In the genomic region with DNA sequence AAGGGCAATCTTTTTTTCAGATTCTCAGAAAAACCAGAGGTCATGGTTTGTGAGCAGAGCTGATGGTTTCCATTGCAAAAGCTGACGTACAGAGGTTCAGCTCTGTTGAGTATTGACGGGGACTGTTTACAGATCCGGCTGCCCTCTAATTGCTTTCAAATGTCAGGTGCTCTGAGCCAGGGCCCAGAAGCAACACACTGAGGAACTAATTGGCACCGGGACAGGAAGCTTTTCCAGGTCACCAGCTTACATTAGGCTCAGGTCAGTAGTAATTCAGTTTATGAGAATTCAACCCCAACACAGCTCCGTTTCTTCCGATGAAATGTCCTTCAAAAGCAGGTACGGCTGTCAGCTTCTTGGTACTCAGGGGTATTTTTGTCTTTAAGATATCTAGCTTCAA, we compare ENCODE assay signal across 12 mouse cellular contexts.
DNase-seq lines count a peak whose midpoint lies in the region; ATAC-seq lines count a peak whose summit lies in the region.
"Had no signal": no experiment of that assay in that cellular context is flagged by ENCODE, and none has a peak within 500 bp of the region (broad histone marks: within the 10 kb centered on the region; RNA-seq: fewer than 3 reads in every experiment).

No protein-coding gene starts in this region.

- no peak overlapping the region for H3K4me2 ChIP-seq in hindbrain, embryonic 16.5 days (ENCODE audit: low read length)
- H3K4me2 ChIP-seq: heart, embryonic 15.5 days; lung, embryonic 14.5 days had no signal

- ATAC-seq in hindbrain, embryonic 16.5 days, result peak; percentile 61
- no peak for ATAC-seq in inflammation-experienced regulatory T-cells, adult 6 months
- ATAC-seq: forebrain, embryonic 16.5 days had no signal

- peak; percentile 19 for DNase-seq in left cerebral cortex, postnatal 4 days
- DNase-seq in left cerebral cortex, adult 9 months (ENCODE audit: low spot score in 2 of 2), result no peak
- peak; percentile 10 for DNase-seq in cerebellum, adult 9-10 months
- peak; percentile 2 to 6 for DNase-seq in kidney, postnatal 4 days
- DNase-seq in thymus, adult 18-20 months, result no peak
- DNase-seq: lung, embryonic 14.5 days; right cerebral cortex, postnatal 14 days; thymus, adult 2 months had no signal

- no peaks in the 10 kb centered on the region for H3K36me3 ChIP-seq in hindbrain, embryonic 16.5 days (ENCODE audit: control insufficient read depth, insufficient read depth, low read length)
- H3K36me3 ChIP-seq: heart, embryonic 15.5 days had no signal

- no peak overlapping the region for H3K4me3 ChIP-seq in hindbrain, embryonic 16.5 days (ENCODE audit: low read length)
- H3K4me3 ChIP-seq: heart, embryonic 15.5 days had no signal

- intact Hi-C loops in left cerebral cortex, postnatal 4 days (cut with DNase I), result no loop called here

- H3K27me3 ChIP-seq in hindbrain, embryonic 16.5 days (replicated peaks; ENCODE audit: control insufficient read depth, insufficient read depth, low read length), result no peaks in the 10 kb centered on the region
- H3K27me3 ChIP-seq: heart, embryonic 15.5 days had no signal

- H3K27ac ChIP-seq in hindbrain, embryonic 16.5 days (ENCODE audit: low read depth, low read length), result no peak overlapping the region
- H3K27ac ChIP-seq: heart, embryonic 15.5 days had no signal

- WGBS in hindbrain, embryonic 16.5 days, result 46% methylated on average over 7 of the region's 7 CpGs

- no peaks in the 10 kb centered on the region for H3K9me3 ChIP-seq in hindbrain, embryonic 16.5 days (ENCODE audit: control insufficient read depth, low read length)
- H3K9me3 ChIP-seq: heart, embryonic 15.5 days had no signal

- H3K9ac ChIP-seq in hindbrain, embryonic 16.5 days (ENCODE audit: low read depth, low read length), result no peak overlapping the region
- H3K9ac ChIP-seq: heart, embryonic 15.5 days; lung, embryonic 14.5 days had no signal

- H3K4me1 ChIP-seq in hindbrain, embryonic 16.5 days (ENCODE audit: control insufficient read depth, insufficient read depth, low read depth, low read length), result no peaks in the 10 kb centered on the region; the same call in 1 of the 2 replicates
- H3K4me1 ChIP-seq: heart, embryonic 15.5 days had no signal

Comparison
In these comparisons a context has a peak if more than half of its experiments do, and no peak if none do; other contexts are left out.
1. DNase-seq: peak in left cerebral cortex, postnatal 4 days (single experiment), cerebellum, adult 9-10 months (single experiment) and kidney, postnatal 4 days (2 of 2); none in left cerebral cortex, adult 9 months (0 of 2) and thymus, adult 18-20 months (0 of 2).